Mouse (Mus musculus) heart, embryonic 12.5 days (tissue): ENCODE data around the gene Hoxc5. TPM values are rescaled to one million over a fixed set of nuclear protein-coding genes. Genes with fewer than 3 reads are reported as not detected.
A peak's percentile ranks its signal among the peaks of the same experiment; 100 is the strongest.

Source experiments
- ATAC-seq: fragments of 200-750 bp; cut with Nextera tagmentation; 2 replicates; pipeline ENCODE4 v1.8.0; 2017; ENCODE audit warnings: moderate TSS enrichment, moderate library complexity; ENCODE audit not compliant: insufficient number of reproducible peaks, low FRiP score
- H3K27ac ChIP-seq: fragments of 300-500 bp; sonication (generic); 2 replicates; pipeline ENCODE4 v1.5.1; 2016; ENCODE audit warnings: mild to moderate bottlenecking, moderate library complexity; ENCODE audit not compliant: poor library complexity, severe bottlenecking
- H3K27me3 ChIP-seq: fragments of 300-500 bp; sonication (generic); replicated peaks from 2 replicates; pipeline ENCODE4 v1.6.1; 2016; ENCODE audit warnings: mild to moderate bottlenecking, moderate library complexity
- H3K36me3 ChIP-seq: fragments of 300-500 bp; sonication (generic); 2 replicates; pipeline ENCODE4 v1.6.1; 2016; ENCODE audit warnings: mild to moderate bottlenecking, moderate library complexity
- H3K4me1 ChIP-seq: fragments of 300-500 bp; sonication (generic); replicated peaks from 2 replicates; pipeline ENCODE4 v1.6.1; 2016; ENCODE audit warnings: mild to moderate bottlenecking
- H3K4me2 ChIP-seq: fragments of 300-500 bp; sonication (generic); 2 replicates; pipeline ENCODE4 v1.6.1; 2016; ENCODE audit warnings: mild to moderate bottlenecking, moderate library complexity
- H3K4me3 ChIP-seq: fragments of 300-500 bp; sonication (generic); 2 replicates; pipeline ENCODE4 v1.5.1; 2016; ENCODE audit warnings: mild to moderate bottlenecking
- H3K9ac ChIP-seq: fragments of 300-500 bp; sonication (generic); 2 replicates; pipeline ENCODE4 v1.6.1; 2016; ENCODE audit warnings: mild to moderate bottlenecking, moderate library complexity
- H3K9me3 ChIP-seq: fragments of 300-500 bp; sonication (generic); replicated peaks from 2 replicates; pipeline ENCODE4 v1.6.1; 2016; ENCODE audit warnings: mild to moderate bottlenecking, moderate library complexity
- WGBS: fragments of 180-500 bp; shearing (Covaris S2); methylation state at CpG from one replicate; pipeline ENCODE4 v1.1.7; 2016; 5-methylcytosine and 5-hydroxymethylcytosine counted together
- polyA plus RNA-seq: library from polyadenylated mRNA; unstranded; fragments of >200 nt; fragmentation: Nextera tagmentation; extraction: Ambion mirVana; gene quantifications from 2 replicates; pipeline ENCODE4 v1.2.1, GENCODE M21; 2016

Hoxc5 gene
- polyA plus RNA-seq, 1 experiment from 2014 or later: 0.38 TPM

DNA sequence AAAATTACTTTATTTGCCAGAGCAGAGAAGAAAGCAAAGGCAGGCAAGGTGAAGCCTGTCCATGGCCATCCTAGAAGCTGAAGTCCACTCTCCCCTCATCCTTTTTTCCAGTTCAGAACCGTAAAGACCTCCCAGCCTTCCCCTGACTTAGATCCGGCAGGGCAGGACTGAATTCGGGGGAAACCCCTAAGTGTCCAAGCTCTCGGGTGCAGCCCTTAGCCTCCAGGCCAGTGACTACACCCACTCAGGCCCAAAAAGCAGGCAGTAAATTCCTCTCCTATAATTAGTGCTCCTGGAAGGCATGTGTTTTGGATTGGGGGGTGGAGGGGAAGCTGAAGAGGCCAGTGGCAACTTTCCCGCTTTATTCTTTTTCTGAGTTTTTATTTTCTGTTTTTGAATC is 38.6 kb downstream of the Hoxc5 start:
- ATAC-seq: no peak
- 8% methylated on average over 5 of the region's 5 CpGs for WGBS
- peaks cover 98% of the 10 kb centered on the region for H3K27me3 ChIP-seq
- no peak overlapping the region for H3K4me3 ChIP-seq
- H3K4me2 ChIP-seq: no peak overlapping the region
- H3K9ac ChIP-seq: no peak overlapping the region
- no peak overlapping the region for H3K27ac ChIP-seq
- no peaks in the 10 kb centered on the region for H3K9me3 ChIP-seq
- peaks cover 8% of the 10 kb centered on the region for H3K4me1 ChIP-seq
- no peaks in the 10 kb centered on the region for H3K36me3 ChIP-seq

DNA sequence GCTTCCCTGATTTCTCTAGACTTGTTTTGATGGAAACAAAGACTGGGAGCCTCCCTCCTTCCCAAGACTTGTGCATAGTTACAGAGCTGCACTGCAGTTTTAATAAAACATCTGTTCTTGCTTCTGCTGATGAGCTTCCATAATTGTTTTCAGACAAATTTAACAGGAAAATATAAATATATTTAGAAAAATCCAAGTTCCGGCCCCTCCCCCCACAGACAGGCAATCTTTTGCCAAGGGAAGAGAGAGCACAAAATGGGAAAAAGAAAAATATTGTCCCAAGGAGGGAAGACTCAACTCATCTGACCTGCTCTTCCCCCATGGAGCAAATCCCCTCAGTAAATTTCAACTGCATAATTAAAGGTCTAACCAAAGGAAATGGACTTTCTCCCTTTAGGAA is 39.1 kb downstream of the Hoxc5 start:
- peaks cover 98% of the 10 kb centered on the region for H3K27me3 ChIP-seq
- H3K4me3 ChIP-seq: no peak overlapping the region
- H3K27ac ChIP-seq: no peak overlapping the region
- no peak for ATAC-seq
- 14% methylated on average over 1 of the region's 1 CpGs for WGBS
- no peaks in the 10 kb centered on the region for H3K9me3 ChIP-seq
- H3K36me3 ChIP-seq: no peaks in the 10 kb centered on the region
- 0 out of 2 replicates have a peak, but pooled peaks cover 2% of the 10 kb centered on the region for H3K4me1 ChIP-seq
- H3K4me2 ChIP-seq: no peak overlapping the region
- H3K9ac ChIP-seq: no peak overlapping the region

DNA sequence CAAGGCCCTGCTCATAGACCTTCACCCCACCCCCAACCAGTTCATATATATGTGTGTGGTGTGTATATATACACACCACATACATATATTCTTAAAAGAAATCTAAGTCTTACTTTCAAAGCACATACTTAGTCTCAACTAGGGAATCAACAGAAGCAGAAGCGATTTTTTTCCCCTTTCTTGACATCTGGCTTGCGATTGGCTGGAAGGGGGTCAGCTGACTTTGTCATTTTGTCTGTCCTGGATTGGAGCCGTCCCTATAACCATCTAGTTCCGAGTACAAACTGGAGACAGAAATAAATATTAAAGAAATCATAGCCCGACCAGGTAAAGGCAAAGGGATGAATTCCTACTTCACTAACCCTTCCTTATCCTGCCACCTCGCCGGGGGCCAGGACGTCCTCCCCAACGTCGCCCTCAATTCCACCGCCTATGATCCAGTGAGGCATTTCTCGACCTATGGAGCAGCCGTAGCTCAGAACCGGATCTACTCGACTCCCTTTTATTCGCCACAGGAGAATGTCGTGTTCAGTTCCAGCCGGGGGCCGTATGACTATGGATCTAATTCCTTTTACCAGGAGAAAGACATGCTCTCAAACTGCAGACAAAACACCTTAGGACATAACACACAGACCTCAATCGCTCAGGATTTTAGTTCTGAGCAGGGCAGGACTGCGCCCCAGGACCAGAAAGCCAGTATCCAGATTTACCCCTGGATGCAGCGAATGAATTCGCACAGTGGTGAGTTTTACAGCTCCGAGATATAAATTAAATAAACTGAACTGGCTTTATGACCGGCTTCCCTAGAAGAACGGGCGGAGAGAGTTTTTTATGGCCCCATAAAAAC is 42.2 kb downstream of the Hoxc5 start:
- peaks cover 98% of the 10 kb centered on the region for H3K27me3 ChIP-seq
- H3K9ac ChIP-seq: no peak overlapping the region
- no peaks in the 10 kb centered on the region for H3K36me3 ChIP-seq
- H3K4me3 ChIP-seq: no peak overlapping the region
- peaks cover 11% of the 10 kb centered on the region for H3K4me1 ChIP-seq
- WGBS: 2% methylated on average over 27 of the region's 27 CpGs
- ATAC-seq: no peak
- H3K27ac ChIP-seq: no peak overlapping the region
- no peak overlapping the region for H3K4me2 ChIP-seq
- no peaks in the 10 kb centered on the region for H3K9me3 ChIP-seq

DNA sequence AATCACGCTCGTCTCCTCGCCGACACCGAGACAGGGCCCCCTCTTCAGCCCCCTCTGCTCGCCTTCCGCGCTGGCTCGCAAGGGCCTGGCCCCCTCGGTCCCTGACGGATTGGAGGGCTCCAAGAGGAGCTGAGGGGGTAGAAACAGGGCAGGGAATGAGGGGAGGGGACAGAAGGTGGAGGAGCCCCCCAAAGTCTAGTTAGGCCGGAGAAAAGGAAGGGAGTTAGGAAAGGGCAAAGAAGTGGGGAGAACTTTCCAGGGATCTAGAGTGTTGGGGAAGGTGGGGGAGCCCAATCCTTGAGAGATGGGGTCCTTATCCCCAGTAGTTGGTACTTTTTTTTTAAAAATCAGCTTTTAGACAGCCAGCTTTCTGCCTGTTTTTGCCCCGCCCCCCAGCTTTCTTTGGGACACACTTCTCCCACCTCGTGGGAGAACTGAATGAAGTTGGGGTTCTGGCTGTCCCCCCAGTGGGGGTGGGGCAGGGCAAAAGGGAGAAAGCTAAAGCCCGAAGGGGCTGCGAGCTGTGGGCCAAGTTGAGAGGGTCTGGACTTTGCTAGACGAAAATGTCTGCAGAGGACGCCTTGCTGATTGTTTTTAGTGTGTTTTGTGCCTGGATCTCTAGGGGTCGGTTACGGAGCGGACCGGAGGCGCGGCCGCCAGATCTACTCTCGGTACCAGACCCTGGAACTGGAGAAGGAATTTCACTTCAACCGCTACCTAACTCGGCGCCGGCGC is 43.0 kb downstream of the Hoxc5 start:
- no peak for ATAC-seq
- Histone ChIP-seq H3K9me3 (no peaks in the 10 kb centered on the region), H3K4me1 (peaks cover 12% of the 10 kb centered on the region), H3K27me3 (peaks cover 98% of the 10 kb centered on the region), H3K9ac (no peak overlapping the region), H3K27ac (no peak overlapping the region), H3K36me3 (no peaks in the 10 kb centered on the region), H3K4me3 (no peak overlapping the region), H3K4me2 (no peak overlapping the region)
- 1% methylated on average over 31 of the region's 31 CpGs for WGBS

DNA sequence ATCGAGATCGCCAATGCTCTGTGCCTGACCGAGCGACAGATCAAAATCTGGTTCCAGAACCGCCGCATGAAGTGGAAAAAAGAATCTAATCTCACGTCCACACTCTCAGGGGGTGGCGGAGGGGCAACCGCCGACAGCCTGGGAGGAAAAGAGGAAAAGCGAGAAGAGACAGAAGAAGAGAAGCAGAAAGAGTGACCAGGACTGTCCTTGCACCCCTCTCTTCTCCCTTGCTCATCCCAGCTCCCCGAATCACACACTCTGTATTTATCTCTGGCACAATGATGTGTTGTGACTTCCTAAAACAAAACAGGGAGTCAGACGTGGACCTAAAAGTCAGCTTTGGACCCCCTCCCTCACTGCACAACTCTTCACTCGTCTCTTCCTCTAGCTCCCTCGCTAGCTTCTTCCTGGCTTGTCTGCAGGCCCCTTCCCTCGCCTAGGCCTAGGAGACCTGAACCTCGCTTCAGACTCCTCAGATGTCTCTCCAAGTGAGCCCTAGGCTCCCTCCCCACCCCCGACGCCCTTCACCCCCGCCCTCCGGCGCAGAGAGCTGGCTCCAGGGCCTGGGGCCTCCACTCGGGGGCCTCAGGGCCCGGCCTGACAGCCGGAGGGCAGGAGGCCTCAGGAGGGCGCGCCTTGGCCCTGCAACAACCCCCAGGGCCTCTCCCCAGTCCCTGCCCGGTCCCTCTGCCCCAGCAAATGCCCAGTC is 43.8 kb downstream of the Hoxc5 start:
- no peak overlapping the region for H3K9ac ChIP-seq
- H3K4me2 ChIP-seq: no peak overlapping the region
- no peak overlapping the region for H3K4me3 ChIP-seq

DNA sequence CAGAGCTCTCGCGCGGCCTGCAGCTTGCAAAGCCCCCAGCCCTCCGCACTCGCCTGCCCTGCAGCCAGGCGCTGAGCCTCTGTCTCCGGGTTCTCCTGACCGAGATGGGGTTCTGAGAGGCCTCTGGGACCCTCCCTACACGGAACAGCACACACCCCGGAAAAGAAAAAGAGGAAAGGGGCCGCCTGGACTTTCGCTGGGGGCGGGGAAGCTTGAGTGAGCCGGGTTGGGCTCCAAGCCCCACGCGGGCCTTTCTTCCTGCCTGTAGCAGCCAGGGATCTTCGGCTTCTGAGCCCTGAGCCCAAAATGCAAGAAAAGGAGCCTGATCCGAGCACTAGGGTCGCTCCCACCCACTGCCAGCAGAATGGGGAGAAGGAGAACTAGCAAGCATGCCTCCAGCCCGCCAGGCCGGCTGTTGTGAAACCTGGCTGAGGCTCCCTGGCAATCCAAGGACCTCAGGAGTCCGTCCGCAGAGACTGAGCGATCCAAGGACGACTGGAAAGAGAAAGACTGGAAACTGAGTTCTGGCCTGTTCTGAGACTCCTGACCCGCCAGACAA is 44.8 kb downstream of the Hoxc5 start:
- Histone ChIP-seq H3K36me3 (no peaks in the 10 kb centered on the region), H3K9me3 (no peaks in the 10 kb centered on the region), H3K27ac (no peak overlapping the region), H3K4me2 (peak overlapping the region; percentile 30), H3K4me3 (0 out of 2 replicates have a peak overlapping the region, but pooled peaks have one; percentile 10), H3K4me1 (peaks cover 12% of the 10 kb centered on the region), H3K27me3 (peaks cover 98% of the 10 kb centered on the region), H3K9ac (no peak overlapping the region)
- WGBS: under 1% methylated on average over 26 of the region's 26 CpGs
- no peak for ATAC-seq

More for the DNA sequence above, 43.8 kb downstream of the Hoxc5 start:
- ATAC-seq: no peak
- no peaks in the 10 kb centered on the region for H3K36me3 ChIP-seq
- 1% methylated on average over 28 of the region's 28 CpGs for WGBS
- no peaks in the 10 kb centered on the region for H3K9me3 ChIP-seq
- peaks cover 98% of the 10 kb centered on the region for H3K27me3 ChIP-seq
- peaks cover 12% of the 10 kb centered on the region for H3K4me1 ChIP-seq
- no peak overlapping the region for H3K27ac ChIP-seq

GRCm38 (mm10) chr15:103013238-103013984 is 46.2 kb downstream of the Hoxc5 start:
- H3K27me3 ChIP-seq: peaks cover 98% of the 10 kb centered on the region
- H3K9me3 ChIP-seq: no peaks in the 10 kb centered on the region
- H3K4me1 ChIP-seq: peaks cover 12% of the 10 kb centered on the region
- ATAC-seq: no peak
- H3K9ac ChIP-seq: no peak overlapping the region
- peak overlapping the region; percentile 25; the same call in 1 of the 2 replicates for H3K4me3 ChIP-seq
- WGBS: 3% methylated on average over 17 of the region's 17 CpGs
- H3K4me2 ChIP-seq: peak overlapping the region; percentile 49
- no peaks in the 10 kb centered on the region for H3K36me3 ChIP-seq
- H3K27ac ChIP-seq: no peak overlapping the region

GRCm38 (mm10) chr15:103014166-103015008 is 47.1 kb downstream of the Hoxc5 start:
- Histone ChIP-seq H3K9me3 (no peaks in the 10 kb centered on the region), H3K27ac (no peak overlapping the region), H3K9ac (no peak overlapping the region), H3K36me3 (no peaks in the 10 kb centered on the region), H3K4me3 (peak overlapping the region; percentile 25), H3K27me3 (peaks cover 98% of the 10 kb centered on the region), H3K4me2 (peak overlapping the region; percentile 49), H3K4me1 (peaks cover 12% of the 10 kb centered on the region)
- WGBS: under 1% methylated on average over 56 of the region's 57 CpGs
- no peak for ATAC-seq

DNA sequence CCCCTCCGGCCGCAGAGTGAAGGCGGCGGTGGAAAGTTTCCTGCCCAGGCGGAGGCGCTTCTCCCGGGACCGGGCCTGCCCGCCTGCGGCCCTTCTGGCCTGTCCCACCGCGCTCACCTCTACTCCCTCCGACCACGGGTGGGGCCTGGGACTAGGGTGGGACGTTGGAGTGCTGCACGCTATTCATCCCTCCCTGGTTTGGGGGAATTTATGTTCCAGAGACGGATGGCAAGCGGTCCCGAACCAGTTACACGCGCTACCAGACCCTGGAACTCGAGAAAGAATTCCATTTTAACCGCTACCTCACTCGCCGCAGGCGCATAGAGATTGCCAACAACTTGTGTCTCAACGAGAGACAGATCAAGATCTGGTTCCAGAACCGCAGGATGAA is 47.8 kb downstream of the Hoxc5 start:
- H3K9me3 ChIP-seq: no peaks in the 10 kb centered on the region
- peaks cover 12% of the 10 kb centered on the region for H3K4me1 ChIP-seq
- H3K4me3 ChIP-seq: no peak overlapping the region; the same call in 1 of the 2 replicates
- peaks cover 98% of the 10 kb centered on the region for H3K27me3 ChIP-seq
- H3K4me2 ChIP-seq: peak overlapping the region; percentile 18; the same call in 1 of the 2 replicates
- H3K9ac ChIP-seq: no peak overlapping the region
- under 1% methylated on average over 28 of the region's 28 CpGs for WGBS
- no peaks in the 10 kb centered on the region for H3K36me3 ChIP-seq
- no peak overlapping the region for H3K27ac ChIP-seq
- ATAC-seq: no peak
